Mouse (Mus musculus): Measurements from ENCODE around the gene Plpp7.

Plpp7 gene

GRCm38 (mm10) chr2:32105117-32105913 lies 10.0 kb downstream of the Plpp7 start:
- DNase-seq = no peak

- no peak for DNase-seq
These were observed 10.6 kb downstream of the Plpp7 start for GRCm38 (mm10) chr2:32105930-32106329.

GRCm38 (mm10) chr2:32111268-32111667 lies 15.9 kb downstream of the Plpp7 start:
- no peak for DNase-seq

DNA sequence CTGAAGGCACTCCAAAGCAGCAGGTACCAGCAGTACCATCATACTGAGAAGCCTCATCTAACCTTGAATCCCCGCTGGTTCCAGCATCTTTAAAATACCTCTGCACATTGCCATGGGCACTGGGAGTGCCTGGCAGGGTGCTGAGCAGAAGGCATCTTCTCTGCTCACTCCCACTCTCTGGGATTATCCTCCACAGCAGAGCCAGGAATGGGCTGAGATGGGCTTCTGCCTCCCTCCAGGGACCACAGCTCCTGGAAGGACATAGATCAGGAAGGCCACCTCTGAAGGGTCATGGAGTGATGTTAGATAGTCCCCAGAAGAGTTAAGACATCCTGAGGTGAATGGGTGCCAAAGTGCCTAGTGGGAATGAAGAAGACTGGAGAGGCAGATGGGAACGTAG lies 17.2 kb downstream of the Plpp7 start:
- no peak for DNase-seq

- DNase-seq = no peak
These were observed 20.5 kb downstream of the Plpp7 start for GRCm38 (mm10) chr2:32115851-32116268.

DNA sequence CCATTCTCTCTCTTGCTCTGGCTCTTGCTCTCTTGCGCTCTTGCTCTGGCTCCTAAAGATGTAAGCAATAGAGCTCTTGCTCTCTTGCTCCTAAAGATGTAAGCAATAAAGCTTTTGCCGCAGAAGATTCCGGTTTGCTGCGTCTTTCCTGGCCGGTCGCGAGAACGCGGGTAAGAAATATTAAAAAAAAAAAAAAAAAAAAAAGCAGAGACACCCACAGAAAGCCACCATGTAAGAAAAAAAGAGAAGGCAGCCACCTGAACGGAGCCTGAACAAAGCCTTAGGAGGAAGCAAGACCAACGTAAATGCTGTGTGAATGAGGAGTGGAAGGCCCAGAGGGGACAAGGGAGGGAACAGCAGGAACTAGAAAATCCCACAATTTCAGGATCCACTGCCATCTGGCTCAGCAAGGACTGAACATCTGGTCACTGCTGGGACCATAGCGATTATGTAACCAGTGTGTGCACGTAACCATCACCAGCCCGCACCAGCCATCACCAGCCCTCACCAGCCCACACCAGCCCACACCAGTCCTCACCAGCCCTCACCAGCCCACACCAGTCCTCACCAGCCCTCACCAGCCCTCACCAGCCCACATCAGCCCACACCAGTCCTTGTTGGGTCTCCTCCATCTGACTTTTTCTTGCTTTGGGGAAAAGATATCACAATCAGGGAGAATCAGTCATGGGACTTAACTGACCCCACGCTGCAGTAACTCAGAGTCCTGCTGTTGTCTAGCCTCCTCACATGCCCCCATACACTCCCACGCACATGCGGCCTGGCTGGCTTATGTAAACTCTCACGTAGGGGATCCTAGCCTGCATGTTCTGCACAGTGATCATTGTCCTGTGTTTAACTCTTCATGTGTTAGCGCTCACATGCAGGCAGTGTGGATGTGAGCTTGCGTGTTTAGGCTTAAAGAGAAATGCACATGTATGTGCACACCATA lies 24.7 kb downstream of the Plpp7 start:
- DNase-seq = no peak

DNA sequence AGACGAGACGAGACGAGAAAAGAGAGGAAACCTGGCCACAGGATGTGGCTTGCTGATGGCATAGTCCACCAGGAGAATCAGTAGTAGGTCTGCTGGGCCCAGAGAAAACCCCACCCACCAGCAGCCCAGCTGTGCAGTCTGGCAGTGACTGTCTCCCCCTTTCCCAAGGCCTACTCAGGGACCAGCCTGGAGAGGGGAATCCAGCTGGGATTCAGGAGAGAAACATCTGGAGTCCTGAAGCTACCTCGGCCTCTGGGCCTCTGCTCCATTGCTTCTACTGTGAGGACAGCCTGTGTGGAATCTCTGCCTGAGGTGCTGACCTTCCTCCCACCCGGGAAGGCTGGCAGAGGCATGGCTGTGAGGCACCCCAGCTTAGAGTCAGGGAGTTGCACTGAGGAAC lies 25.8 kb downstream of the Plpp7 start:
- DNase-seq = no peak

DNA sequence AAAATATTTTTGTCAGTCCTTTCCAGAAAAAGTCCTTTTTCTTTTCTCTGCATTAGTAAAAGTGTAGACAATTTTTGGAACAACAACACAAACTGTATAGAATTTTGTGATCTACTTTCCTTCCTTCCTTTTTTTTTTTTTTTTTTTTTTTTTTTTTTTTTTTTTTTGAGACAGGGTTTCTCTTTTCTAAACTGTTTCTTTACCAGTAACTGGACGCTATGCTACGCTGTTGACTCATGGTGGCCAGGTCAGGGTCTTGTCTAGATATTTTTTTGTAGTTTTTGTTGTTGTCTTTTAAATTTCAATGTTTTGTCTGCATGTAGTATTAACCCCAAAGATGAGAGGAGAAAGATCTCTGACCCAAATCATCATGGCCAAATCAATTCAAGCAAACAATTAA lies 26.5 kb downstream of the Plpp7 start:
- no peak for DNase-seq

- no peak for DNase-seq
These were observed 32.6 kb downstream of the Plpp7 start for GRCm38 (mm10) chr2:32127653-32128535.

GRCm38 (mm10) chr2:32128536-32128841 lies 33.2 kb downstream of the Plpp7 start:
- no peak for DNase-seq

GRCm38 (mm10) chr2:32129383-32130074 lies 34.2 kb downstream of the Plpp7 start:
- no peak for DNase-seq

DNA sequence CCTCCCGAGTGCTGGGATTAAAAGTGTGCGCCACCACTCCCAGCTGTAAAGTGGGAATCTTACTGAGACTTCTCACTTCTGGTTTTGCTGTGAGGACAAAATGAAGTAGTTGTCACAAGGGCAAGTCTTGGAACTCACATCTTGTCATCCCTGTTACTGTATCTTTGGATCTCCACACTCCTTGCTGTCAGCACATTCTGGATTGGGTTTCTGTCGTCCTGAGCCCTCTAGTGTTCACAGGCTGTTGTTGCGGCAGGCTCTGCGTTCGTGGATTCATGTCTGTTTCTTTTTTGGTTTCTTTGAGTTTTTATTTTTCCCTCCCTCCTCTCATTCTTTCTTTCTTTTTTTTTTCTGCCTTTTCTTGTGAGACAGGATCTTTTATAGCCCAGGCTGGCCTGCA lies 35.1 kb downstream of the Plpp7 start:
- DNase-seq = peak; percentile 68

DNA sequence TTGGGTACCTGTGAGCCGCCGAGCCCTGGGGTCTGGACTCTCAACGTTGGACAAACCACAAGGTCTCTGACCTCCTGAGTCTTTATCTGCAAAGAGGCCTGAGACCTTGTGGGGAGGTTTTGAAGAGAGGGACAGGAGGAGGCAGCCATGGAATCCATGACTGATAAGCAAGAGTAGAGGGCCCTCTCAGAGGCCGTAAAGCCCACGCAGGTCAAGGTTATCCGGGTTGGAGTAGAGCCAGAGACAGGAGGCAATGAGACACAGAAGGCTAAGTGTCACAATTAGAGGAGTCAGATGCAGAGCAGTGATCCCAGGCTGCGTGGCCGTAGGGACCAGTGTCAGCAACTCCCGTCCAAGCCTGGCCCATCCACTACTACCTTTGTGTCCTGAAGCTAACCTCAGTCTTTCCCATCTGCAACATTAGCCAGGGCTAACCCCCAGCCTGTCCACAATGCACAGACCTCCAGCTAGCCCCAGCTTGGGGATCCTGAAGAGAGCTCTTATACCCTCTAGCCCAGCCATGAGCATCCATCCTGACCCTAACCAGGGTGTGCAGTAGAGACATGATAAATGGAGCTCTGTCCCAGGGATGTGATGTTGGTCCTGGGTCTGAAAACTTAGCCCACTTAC lies 36.0 kb downstream of the Plpp7 start:
- DNase-seq = no peak

- DNase-seq = peak; percentile 19
These were observed 36.7 kb downstream of the Plpp7 start for GRCm38 (mm10) chr2:32131866-32132566.

GRCm38 (mm10) chr2:32132567-32132992 lies 37.3 kb downstream of the Plpp7 start:
- peak; percentile 84 for DNase-seq

GRCm38 (mm10) chr2:32134039-32134438 lies 38.7 kb downstream of the Plpp7 start:
- peak; percentile 98 for DNase-seq

GRCm38 (mm10) chr2:32137667-32138266 lies 42.4 kb downstream of the Plpp7 start:
- DNase-seq = peak; percentile 98

- no peak for DNase-seq
These were observed 44.0 kb downstream of the Plpp7 start for GRCm38 (mm10) chr2:32139377-32139776.

- DNase-seq = peak; percentile 87
These were observed 45.2 kb downstream of the Plpp7 start for GRCm38 (mm10) chr2:32140498-32140934.

- DNase-seq = no peak
These were observed 46.3 kb downstream of the Plpp7 start for GRCm38 (mm10) chr2:32141602-32142001.

DNA sequence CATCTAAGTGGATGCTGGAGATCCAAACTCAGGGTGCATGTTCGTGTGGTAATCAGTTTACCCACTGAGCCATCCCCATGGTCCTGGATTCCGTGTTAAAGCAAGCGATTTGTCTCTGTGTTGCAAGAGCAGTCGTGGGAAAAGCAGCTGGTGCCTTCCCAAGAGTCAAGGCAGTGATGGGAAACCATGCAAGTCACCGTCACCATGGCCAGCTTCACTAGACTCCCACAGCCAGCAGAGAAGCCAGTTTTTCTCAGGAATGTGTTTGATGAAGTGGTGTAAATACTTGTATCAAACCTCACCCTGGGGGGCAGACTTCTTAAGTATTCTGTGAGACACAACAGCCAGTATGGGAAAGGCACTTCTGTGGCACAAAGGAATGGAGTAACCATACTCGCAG lies 47.0 kb downstream of the Plpp7 start:
- DNase-seq = no peak
